Mouse (Mus musculus): Measurements from ENCODE around the gene Tcaf2. TPM values are rescaled to one million over a fixed set of nuclear protein-coding genes. Genes with fewer than 3 reads are reported as not detected.

The Tcaf2 gene
- polyA plus RNA-seq, 1 experiment from 2014 or later = 7.1 TPM

GRCm38 (mm10) chr6:42586569-42586968 is 58.5 kb downstream of the Tcaf2 start:
- Histone ChIP-seq H3K4me1 (ENCODE audit: control insufficient read depth, insufficient read depth, low read length) (0 out of 2 replicates have a peak, but pooled peaks cover 2% of the 10 kb centered on the region), H3K4me2 (replicated peaks; ENCODE audit: low read depth, low read length) (no peak overlapping the region), H3K9ac (replicated peaks; ENCODE audit: low read depth, low read length) (no peak overlapping the region), H3K9me3 (ENCODE audit: control insufficient read depth, low read depth, low read length) (no peaks in the 10 kb centered on the region), H3K36me3 (ENCODE audit: control insufficient read depth, insufficient read depth, low read length) (no peaks in the 10 kb centered on the region), H3K4me3 (ENCODE audit: low read depth, low read length) (no peak overlapping the region), H3K27me3 (ENCODE audit: control insufficient read depth, insufficient read depth, low read length) (no peaks in the 10 kb centered on the region), H3K27ac (ENCODE audit: low read length) (no peak overlapping the region)
- no peak for ATAC-seq (ENCODE audit: insufficient number of reproducible peaks, insufficient read depth, low FRiP score, low read depth)
- WGBS = 79% methylated on average over 5 of the region's 5 CpGs

DNA sequence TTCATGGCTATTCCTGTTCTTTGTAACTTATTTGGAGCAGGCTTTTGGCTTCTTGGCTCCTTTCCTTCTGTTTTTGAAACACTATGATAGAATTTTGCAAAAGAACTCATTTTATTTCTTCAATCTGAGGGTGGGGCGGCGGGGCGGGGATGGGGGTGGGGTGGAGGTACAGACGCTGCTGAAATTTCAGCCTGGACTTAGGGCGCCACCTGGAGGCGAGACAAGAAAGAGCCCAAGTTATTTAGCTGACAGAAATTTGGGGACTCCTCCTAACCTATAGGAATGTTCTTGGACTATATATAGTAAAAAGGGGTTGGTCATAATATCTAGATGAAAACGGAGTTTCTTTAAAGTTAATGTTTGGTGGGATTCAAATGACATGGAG is 61.6 kb downstream of the Tcaf2 start:
- no peak overlapping the region for H3K27ac ChIP-seq (ENCODE audit: low read length)

GRCm38 (mm10) chr6:42582741-42583487 is 62.1 kb downstream of the Tcaf2 start:
- Histone ChIP-seq H3K4me3 (ENCODE audit: low read depth, low read length) (no peak overlapping the region), H3K9me3 (ENCODE audit: control insufficient read depth, low read depth, low read length) (no peaks in the 10 kb centered on the region), H3K4me2 (replicated peaks; ENCODE audit: low read depth, low read length) (peak overlapping the region; percentile 17; the same call in 1 of the 2 replicates), H3K9ac (replicated peaks; ENCODE audit: low read depth, low read length) (no peak overlapping the region), H3K4me1 (ENCODE audit: control insufficient read depth, insufficient read depth, low read length) (0 out of 2 replicates have a peak, but pooled peaks cover 2% of the 10 kb centered on the region), H3K27me3 (ENCODE audit: control insufficient read depth, insufficient read depth, low read length) (no peaks in the 10 kb centered on the region), H3K36me3 (ENCODE audit: control insufficient read depth, insufficient read depth, low read length) (no peaks in the 10 kb centered on the region), H3K27ac (ENCODE audit: low read length) (no peak overlapping the region)
- 51% methylated on average over 9 of the region's 9 CpGs for WGBS
- no peak for ATAC-seq (ENCODE audit: insufficient number of reproducible peaks, insufficient read depth, low FRiP score, low read depth)

More for the DNA sequence above, 61.6 kb downstream of the Tcaf2 start:
- Histone ChIP-seq H3K36me3 (ENCODE audit: control insufficient read depth, insufficient read depth, low read length) (no peaks in the 10 kb centered on the region), H3K4me3 (ENCODE audit: low read depth, low read length) (no peak overlapping the region), H3K27me3 (ENCODE audit: control insufficient read depth, insufficient read depth, low read length) (no peaks in the 10 kb centered on the region), H3K9ac (replicated peaks; ENCODE audit: low read depth, low read length) (no peak overlapping the region), H3K4me1 (ENCODE audit: control insufficient read depth, insufficient read depth, low read length) (0 out of 2 replicates have a peak, but pooled peaks cover 2% of the 10 kb centered on the region), H3K4me2 (replicated peaks; ENCODE audit: low read depth, low read length) (peak overlapping the region; percentile 17; the same call in 1 of the 2 replicates), H3K9me3 (ENCODE audit: control insufficient read depth, low read depth, low read length) (no peaks in the 10 kb centered on the region)
- 2% methylated on average over 7 of the region's 7 CpGs for WGBS
- no peak for ATAC-seq (ENCODE audit: insufficient number of reproducible peaks, insufficient read depth, low FRiP score, low read depth)

DNA sequence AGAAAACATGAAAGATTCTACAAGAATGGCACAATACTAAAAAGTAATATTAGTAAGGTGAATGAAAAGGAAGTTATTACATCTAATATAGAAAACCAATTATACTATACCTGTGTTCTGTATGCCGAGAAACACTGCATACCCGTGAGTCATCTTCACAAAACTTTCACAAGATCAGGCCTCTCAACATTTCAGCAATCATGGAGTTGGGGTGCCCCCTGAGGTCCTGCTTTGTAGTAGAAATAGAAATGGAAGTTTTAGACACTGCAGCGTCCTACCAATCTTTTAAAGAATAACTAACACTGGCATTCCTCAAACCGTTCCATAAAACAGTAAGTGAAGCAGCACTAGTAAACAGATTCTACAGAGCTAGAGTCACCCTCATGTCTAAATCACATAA is 66.4 kb downstream of the Tcaf2 start:
- no peaks in the 10 kb centered on the region for H3K36me3 ChIP-seq (ENCODE audit: control insufficient read depth, insufficient read depth, low read length)
- 0 out of 2 replicates have a peak, but pooled peaks cover 2% of the 10 kb centered on the region for H3K4me1 ChIP-seq (ENCODE audit: control insufficient read depth, insufficient read depth, low read length)
- 76% methylated on average over 4 of the region's 4 CpGs for WGBS
- no peaks in the 10 kb centered on the region for H3K9me3 ChIP-seq (ENCODE audit: control insufficient read depth, low read depth, low read length)
- no peak overlapping the region for H3K9ac ChIP-seq (replicated peaks; ENCODE audit: low read depth, low read length)
- no peak overlapping the region for H3K4me3 ChIP-seq (ENCODE audit: low read depth, low read length)
- no peaks in the 10 kb centered on the region for H3K27me3 ChIP-seq (ENCODE audit: control insufficient read depth, insufficient read depth, low read length)
- no peak for ATAC-seq (ENCODE audit: insufficient number of reproducible peaks, insufficient read depth, low FRiP score, low read depth)
- H3K27ac ChIP-seq (ENCODE audit: low read length) = no peak overlapping the region
- H3K4me2 ChIP-seq (replicated peaks; ENCODE audit: low read depth, low read length) = no peak overlapping the region

DNA sequence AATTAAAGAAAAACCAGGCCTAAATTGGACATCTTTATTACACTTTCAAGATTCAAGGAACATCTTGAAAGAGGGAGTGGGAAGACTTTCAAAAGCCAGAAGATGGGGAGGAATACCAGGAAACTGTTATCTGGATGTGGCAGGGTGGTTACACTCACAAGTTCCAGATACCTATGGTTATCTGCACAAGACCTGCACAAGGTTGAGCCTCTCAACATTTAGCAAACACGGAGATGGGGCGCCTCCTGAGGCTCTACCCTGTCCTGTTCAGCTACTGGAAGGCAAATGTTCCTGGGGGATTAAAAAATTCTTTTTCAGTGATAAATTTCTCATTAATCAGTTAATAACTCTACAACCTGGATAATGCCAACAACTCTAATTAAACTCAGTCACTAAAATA is 67.6 kb downstream of the Tcaf2 start:
- Histone ChIP-seq H3K27me3 (ENCODE audit: control insufficient read depth, insufficient read depth, low read length) (no peaks in the 10 kb centered on the region), H3K9ac (replicated peaks; ENCODE audit: low read depth, low read length) (no peak overlapping the region), H3K4me1 (ENCODE audit: control insufficient read depth, insufficient read depth, low read length) (no peaks in the 10 kb centered on the region), H3K4me3 (ENCODE audit: low read depth, low read length) (no peak overlapping the region), H3K27ac (ENCODE audit: low read length) (no peak overlapping the region), H3K9me3 (ENCODE audit: control insufficient read depth, low read depth, low read length) (no peaks in the 10 kb centered on the region), H3K36me3 (ENCODE audit: control insufficient read depth, insufficient read depth, low read length) (no peaks in the 10 kb centered on the region), H3K4me2 (replicated peaks; ENCODE audit: low read depth, low read length) (no peak overlapping the region)
- ATAC-seq (ENCODE audit: insufficient number of reproducible peaks, insufficient read depth, low FRiP score, low read depth) = no peak
- WGBS = 83% methylated on average over 2 of the region's 2 CpGs

Other genes starting within 250 kb of the Tcaf2 start
- gene Tas2r143, start 245.0 kb downstream of the Tcaf2 start, polyA plus RNA-seq (2014; fragmentation: Nextera tagmentation; extraction: Ambion mirVana) = not detected in 2 replicates
- gene Tas2r135, start 239.8 kb downstream of the Tcaf2 start, polyA plus RNA-seq (2014; fragmentation: Nextera tagmentation; extraction: Ambion mirVana) = not detected in 2 replicates
- not detected in 2 replicates for gene Tas2r126, start 210.7 kb downstream of the Tcaf2 start, polyA plus RNA-seq (2014; fragmentation: Nextera tagmentation; extraction: Ambion mirVana)
- gene Olfr458, start 180.1 kb downstream of the Tcaf2 start, polyA plus RNA-seq (2014; fragmentation: Nextera tagmentation; extraction: Ambion mirVana) = not detected in 2 replicates
- gene Olfr457, start 168.9 kb downstream of the Tcaf2 start, polyA plus RNA-seq (2014; fragmentation: Nextera tagmentation; extraction: Ambion mirVana) = not detected in 2 replicates
- not detected in 2 replicates for gene Olfr456, start 158.0 kb downstream of the Tcaf2 start, polyA plus RNA-seq (2014; fragmentation: Nextera tagmentation; extraction: Ambion mirVana)
- not detected in 2 replicates for gene Olfr455, start 97.7 kb downstream of the Tcaf2 start, polyA plus RNA-seq (2014; fragmentation: Nextera tagmentation; extraction: Ambion mirVana)
- gene Tcaf3, start 47.6 kb downstream of the Tcaf2 start, polyA plus RNA-seq (2014; fragmentation: Nextera tagmentation; extraction: Ambion mirVana) = not detected in 2 replicates
- gene Tcaf1, start 64.8 kb upstream of the Tcaf2 start, polyA plus RNA-seq (2014; fragmentation: Nextera tagmentation; extraction: Ambion mirVana) = 101 and 104 TPM in 2 replicates
- not detected in 2 replicates for gene Olfr453, start 94.1 kb upstream of the Tcaf2 start, polyA plus RNA-seq (2014; fragmentation: Nextera tagmentation; extraction: Ambion mirVana)
- not detected in 2 replicates for gene Olfr38, start 111.2 kb upstream of the Tcaf2 start, polyA plus RNA-seq (2014; fragmentation: Nextera tagmentation; extraction: Ambion mirVana)
- gene Olfr452, start 139.8 kb upstream of the Tcaf2 start, polyA plus RNA-seq (2014; fragmentation: Nextera tagmentation; extraction: Ambion mirVana) = not detected in 2 replicates
- gene Olfr450, start 166.7 kb upstream of the Tcaf2 start, polyA plus RNA-seq (2014; fragmentation: Nextera tagmentation; extraction: Ambion mirVana) = not detected in 2 replicates
- not detected in 2 replicates for gene Olfr449, start 189.1 kb upstream of the Tcaf2 start, polyA plus RNA-seq (2014; fragmentation: Nextera tagmentation; extraction: Ambion mirVana)
- gene Olfr448, start 245.2 kb upstream of the Tcaf2 start, polyA plus RNA-seq (2014; fragmentation: Nextera tagmentation; extraction: Ambion mirVana) = not detected in 2 replicates